Mouse (Mus musculus) megakaryocyte, embryonic 14.5 days (primary cell): ENCODE data around the gene Ang2.

Source experiments
- FLI1 ChIP-seq: IDR thresholded peaks from 2 replicates; pipeline ENCODE4 v1.6.1; 2012; ENCODE audit warnings: low read length, inconsistent platforms, mixed read lengths
- GATA1 ChIP-seq: IDR thresholded peaks from 3 replicates; pipeline ENCODE4 v1.6.1; 2012; ENCODE audit warnings: mixed read lengths, low read length, inconsistent platforms, borderline replicate concordance

- TF ChIP-seq GATA1 (no peak), FLI1 (no peak)
These were observed at the start of gene Ang2 for GRCm38 (mm10) chr14:51199098-51200023.
